Mouse (Mus musculus): ENCODE measurements at regions not wholly inside any gene's neighbourhood (a gene's known extent, or its start where the extent isn't known, plus 50 kb on each side); places are given as distances from the start of the nearest gene placed in this dataset.

GRCm38 (mm10) chr4:153768350-153768749 lies 188.7 kb upstream of the A430005L14Rik start:
- Histone ChIP-seq H3K79me2 (ENCODE audit: control insufficient read depth, insufficient read depth, low read length, poor library complexity) (no peaks in the 10 kb centered on the region), H3K9ac (ENCODE audit: control insufficient read depth, low read depth, low read length, poor library complexity, severe bottlenecking) (no peak overlapping the region), H3K4me1 (ENCODE audit: control insufficient read depth in 1 of 2, insufficient read depth in 2 of 2, low read length in 2 of 2) (no peaks in the 10 kb centered on the region), H3K27me3 (ENCODE audit: control insufficient read depth in 1 of 2, insufficient read depth in 2 of 2, low read length in 2 of 2) (no peaks in the 10 kb centered on the region), H3K9me3 (replicated peaks; ENCODE audit: insufficient read depth, low read length) (no peaks in the 10 kb centered on the region), H3K27ac (ENCODE audit: control insufficient read depth, low read depth, low read length) (no peak overlapping the region), H3K4me3 (ENCODE audit: control insufficient read depth in 1 of 2, insufficient read depth in 1 of 2, low read depth in 2 of 2, low read length in 2 of 2) (no peak overlapping the region), H3K36me3 (ENCODE audit: control insufficient read depth in 1 of 2, insufficient read depth in 2 of 2, low read length in 2 of 2) (no peaks in the 10 kb centered on the region)
- no peak for DNase-seq (ENCODE audit: low read depth, low spot score)
- TF ChIP-seq MXI1 (IDR thresholded peaks at IDR 0.05; ENCODE audit: low read depth, low read length) (no peak), TAL1 (IDR thresholded peaks at IDR 0.05; ENCODE audit: low read length) (no peak), JUND (IDR thresholded peaks at IDR 0.05; ENCODE audit: low read depth, low read length) (no peak), UBTF (IDR thresholded peaks at IDR 0.05; ENCODE audit: borderline replicate concordance, insufficient read depth, low read depth, low read length) (no peak), USF1 (IDR thresholded peaks at IDR 0.05; ENCODE audit: low read depth, low read length) (no peak), NRF1 (IDR thresholded peaks at IDR 0.05; ENCODE audit: insufficient read depth, low read depth, low read length, poor library complexity, severe bottlenecking) (no peak), MYB (IDR thresholded peaks at IDR 0.05; ENCODE audit: low read depth, low read length) (no peak)

DNA sequence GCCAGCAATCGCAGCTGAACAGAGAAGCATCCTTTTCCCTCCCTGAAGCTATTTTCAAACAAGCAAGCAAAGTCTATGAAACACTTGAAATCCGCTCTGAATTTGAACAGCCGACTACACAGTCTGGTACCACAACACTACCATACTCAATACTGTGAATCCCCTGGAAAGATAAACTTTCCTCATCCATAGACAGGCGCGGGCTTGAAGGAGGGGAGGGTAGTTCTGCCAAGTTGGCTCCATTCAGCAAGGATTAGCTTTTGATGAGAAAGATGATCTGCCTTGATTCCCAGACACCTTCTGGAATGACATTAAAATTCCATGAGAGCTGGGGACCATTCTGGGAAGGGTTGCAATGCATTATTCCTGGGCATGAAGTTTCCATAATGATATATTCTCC lies 186.4 kb upstream of the A430005L14Rik start:
- H3K27ac ChIP-seq (ENCODE audit: control insufficient read depth, low read depth, low read length) = no peak overlapping the region
- H3K4me3 ChIP-seq (ENCODE audit: control insufficient read depth in 1 of 2, insufficient read depth in 1 of 2, low read depth in 2 of 2, low read length in 2 of 2) = no peak overlapping the region
- H3K27me3 ChIP-seq (ENCODE audit: control insufficient read depth in 1 of 2, insufficient read depth in 2 of 2, low read length in 2 of 2) = no peaks in the 10 kb centered on the region
- H3K9ac ChIP-seq (ENCODE audit: control insufficient read depth, low read depth, low read length, poor library complexity, severe bottlenecking) = no peak overlapping the region
- H3K36me3 ChIP-seq (ENCODE audit: control insufficient read depth in 1 of 2, insufficient read depth in 2 of 2, low read length in 2 of 2) = no peaks in the 10 kb centered on the region
- no peak for TF ChIP-seq JUND (IDR thresholded peaks at IDR 0.05; ENCODE audit: low read depth, low read length)
- TF ChIP-seq GATA1 (IDR thresholded peaks at IDR 0.05; ENCODE audit: low read depth, low read length) = no peak
- TF ChIP-seq TAL1 (IDR thresholded peaks at IDR 0.05; ENCODE audit: low read length) = no peak
- TF ChIP-seq SIN3A (IDR thresholded peaks at IDR 0.05; ENCODE audit: low read length) = no peak
- TF ChIP-seq HCFC1 (IDR thresholded peaks at IDR 0.05; ENCODE audit: low read depth, low read length) = no peak
- TF ChIP-seq NELFE (IDR thresholded peaks at IDR 0.05; ENCODE audit: low read depth, low read length) = no peak
- no peak for TF ChIP-seq TCF12 (IDR thresholded peaks at IDR 0.05; ENCODE audit: low read depth, low read length)
- no peak for TF ChIP-seq MAX (IDR thresholded peaks at IDR 0.05; ENCODE audit: low read length)
- no peak for TF ChIP-seq MXI1 (IDR thresholded peaks at IDR 0.05; ENCODE audit: low read depth, low read length)
- TF ChIP-seq RCOR1 (IDR thresholded peaks at IDR 0.05; ENCODE audit: low read depth, low read length) = no peak
- no peak for TF ChIP-seq MYC (IDR thresholded peaks at IDR 0.05; ENCODE audit: low read depth, low read length)
- TF ChIP-seq USF2 (IDR thresholded peaks at IDR 0.05; ENCODE audit: borderline replicate concordance in 1 of 2, insufficient read depth in 1 of 2, low read depth in 1 of 2, low read length in 2 of 2) = no peak
- no peak for TF ChIP-seq ZMIZ1 (IDR thresholded peaks at IDR 0.05; ENCODE audit: low read depth, low read length)
- TF ChIP-seq ZC3H11A (IDR thresholded peaks at IDR 0.05; ENCODE audit: low read depth, low read length) = no peak
- no peak for TF ChIP-seq POLR2AphosphoS5 (IDR thresholded peaks at IDR 0.05; ENCODE audit: borderline replicate concordance, low read depth, low read length)
- no peaks in the 10 kb centered on the region for H3K9me3 ChIP-seq (replicated peaks; ENCODE audit: insufficient read depth, low read length)
- DNase-seq (ENCODE audit: low read depth, low spot score) = no peak
- H3K4me1 ChIP-seq (ENCODE audit: control insufficient read depth in 1 of 2, insufficient read depth in 2 of 2, low read length in 2 of 2) = no peaks in the 10 kb centered on the region
- no peaks in the 10 kb centered on the region for H3K79me2 ChIP-seq (ENCODE audit: control insufficient read depth, insufficient read depth, low read length, poor library complexity)

Measured in MEL (cell line).